Mouse (Mus musculus): ENCODE measurements around the gene Scly.

DNA sequence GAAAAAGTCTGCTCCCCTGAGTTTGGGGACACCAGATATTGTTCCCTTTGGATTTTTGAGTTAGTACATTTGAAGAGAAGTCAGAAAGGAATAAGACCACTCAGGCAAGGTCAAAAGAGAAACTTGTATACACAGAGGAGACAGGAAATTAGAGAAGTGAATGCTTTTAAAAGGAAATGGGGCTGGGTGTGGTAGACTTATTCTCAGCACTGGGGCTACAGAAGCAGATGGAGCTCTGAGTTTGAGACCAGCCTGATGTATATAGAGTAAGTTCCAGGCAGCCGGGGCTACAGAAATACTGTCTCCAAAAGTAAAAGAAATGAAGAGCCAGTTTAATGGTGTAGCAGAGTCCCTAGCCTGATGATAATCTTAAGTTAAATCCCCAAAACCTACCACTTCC is 15.6 kb upstream of the Scly start:
- TF ChIP-seq CTCF (IDR thresholded peaks at IDR 0.05; ENCODE audit: borderline replicate concordance, control insufficient read depth, extremely low read depth, insufficient read depth, low read length, poor library complexity): no peak
- no peak for TF ChIP-seq POLR2A (IDR thresholded peaks at IDR 0.05; ENCODE audit: control insufficient read depth, extremely low read depth, insufficient read depth, low read length, poor library complexity)

Measured in thymus, adult 2 months (tissue).